Mouse (Mus musculus) heart, adult 8-10 months (tissue): ENCODE results near the gene Olfr651. TPM values are rescaled to one million over a fixed set of nuclear protein-coding genes. Genes with fewer than 3 reads are reported as not detected.
"Not testable (repeated sequence)": the region's sequence is repeated elsewhere in the genome, so short reads cannot be mapped to it uniquely, and the experiment has no call there.

Source experiments
- DNase-seq: peaks from one replicate; pipeline ENCODE4 v3.0.0; 2022; ENCODE audit warnings: low spot score
- total RNA-seq, 4 experiments: library from RNA; stranded (reverse); gene quantifications; 2 replicates each; pipeline ENCODE4 v1.2.4; 2022

Gene Olfr651
- not detected for total RNA-seq

DNA sequence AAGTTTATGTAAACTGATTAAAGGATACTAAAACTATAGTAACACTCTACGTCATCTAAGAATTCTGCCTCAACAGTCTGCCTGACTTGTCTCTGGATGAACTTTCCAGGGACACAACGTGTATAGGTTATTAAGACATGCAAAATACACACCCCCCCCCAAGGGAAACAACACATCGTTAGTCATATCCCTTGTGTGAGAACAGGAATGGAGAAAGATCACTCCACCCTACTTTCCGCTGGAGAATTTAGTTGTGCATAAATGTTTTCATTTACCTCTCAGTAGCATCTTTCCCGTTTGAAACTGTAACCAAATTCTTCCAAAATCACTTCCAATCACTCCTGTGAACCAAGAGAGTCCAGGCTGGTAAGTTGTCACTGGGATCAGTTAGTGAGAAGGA lies at the start of gene Olfr651:
Gene Olfr651 (plus strand): TSS at position 301 of the 400 bp plus-strand sequence.
- DNase-seq: no peak

DNA sequence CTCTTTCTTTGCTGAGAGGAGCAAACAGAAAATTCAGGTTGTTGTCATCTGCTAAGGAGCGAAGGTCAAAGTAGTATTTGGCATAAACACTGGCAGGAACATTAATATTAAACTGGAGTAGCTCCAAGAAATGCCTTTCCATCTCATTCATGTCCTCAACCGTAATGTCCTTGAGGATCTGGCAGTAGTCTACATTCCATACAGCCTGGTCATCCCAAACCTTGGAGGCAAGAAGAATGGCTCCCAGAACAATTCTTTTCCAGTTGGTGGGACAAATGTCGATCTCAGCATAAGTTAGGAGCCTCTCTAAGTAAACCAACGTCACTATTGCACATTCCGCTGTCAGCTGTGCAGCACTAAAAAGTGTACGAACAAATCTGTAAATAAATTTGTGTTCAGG lies 48.7 kb upstream of the Olfr651 start:
- not testable (repeated sequence) for DNase-seq

GRCm38 (mm10) chr7:104501589-104502371 lies 48.2 kb upstream of the Olfr651 start:
- DNase-seq: no peak

- DNase-seq: peak; percentile 11
Observed at GRCm38 (mm10) chr7:104507421-104508065, 42.4 kb upstream of the Olfr651 start, which contains the start of gene Trim30d. Gene Trim30d, minus strand, starts transcription at chr7:104507849.

DNA sequence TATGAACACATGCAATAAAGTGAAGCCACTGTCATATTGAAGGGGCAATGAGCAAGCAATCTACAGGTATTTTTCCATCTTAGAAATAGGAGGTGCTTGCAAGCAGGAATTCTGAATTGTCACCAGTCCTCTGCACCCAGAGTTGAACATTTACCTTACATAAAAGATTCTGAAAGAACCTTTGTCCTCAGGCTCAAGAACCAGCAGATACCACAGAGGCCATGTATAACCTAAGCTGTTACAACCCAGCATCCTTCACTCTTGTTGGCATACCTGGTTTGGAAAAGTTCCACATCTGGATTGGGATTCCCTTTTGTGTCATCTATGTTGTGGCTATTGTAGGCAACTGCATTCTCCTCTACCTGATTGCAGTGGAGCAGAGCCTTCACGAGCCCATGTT lies 2.8 kb downstream of the Olfr651 start:
- DNase-seq: no peak

DNA sequence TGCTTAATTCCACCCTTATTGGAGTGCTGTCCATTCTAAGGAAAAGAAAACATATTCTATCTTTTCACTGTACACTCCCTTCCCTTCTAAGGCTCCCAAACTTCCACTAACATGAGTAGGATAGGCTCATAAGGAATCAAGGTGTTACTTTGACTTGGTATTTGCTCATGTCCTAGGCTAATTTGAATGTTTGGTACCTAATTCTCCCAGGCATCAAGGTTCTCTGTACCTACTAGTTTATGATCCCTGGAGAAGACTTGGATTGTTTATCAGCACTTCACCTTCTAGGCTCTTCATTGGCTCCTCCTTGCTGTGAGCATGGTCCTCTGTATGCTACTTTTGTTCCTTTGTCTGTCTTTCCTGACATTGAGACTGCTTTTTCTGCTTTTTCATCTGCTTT lies 10.7 kb downstream of the Olfr651 start, which contains the start of gene Olfr652:
Gene Olfr652 (plus strand): TSS at position 301 of the 400 bp plus-strand sequence.
- no peak for DNase-seq

DNA sequence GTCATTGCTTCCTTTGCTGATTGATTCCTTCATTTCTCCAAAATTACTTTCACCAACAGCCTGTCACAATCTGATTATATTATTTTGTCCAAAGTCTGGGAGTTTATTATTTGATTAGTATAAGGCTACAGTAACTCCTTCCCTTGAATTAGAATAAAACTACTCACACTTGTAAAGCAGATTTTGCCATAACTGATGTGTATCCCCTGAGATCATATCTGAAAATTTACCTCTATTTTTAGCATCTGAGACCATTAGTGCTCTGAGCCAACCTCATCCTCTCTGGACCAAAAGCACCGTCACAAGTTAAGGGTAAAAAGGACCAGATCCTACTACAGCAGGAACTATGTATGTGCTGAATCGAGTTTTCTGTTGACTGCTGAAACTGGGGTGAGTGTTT lies 27.1 kb downstream of the Olfr651 start, which contains the start of gene Olfr653:
Gene Olfr653 (plus strand): TSS at position 301 of the 400 bp plus-strand sequence.
- no peak for DNase-seq

- no peak for DNase-seq
Observed at GRCm38 (mm10) chr7:104580846-104581245, 30.9 kb downstream of the Olfr651 start.

- no peak for DNase-seq
Observed at GRCm38 (mm10) chr7:104581429-104581828, 31.5 kb downstream of the Olfr651 start.

DNA sequence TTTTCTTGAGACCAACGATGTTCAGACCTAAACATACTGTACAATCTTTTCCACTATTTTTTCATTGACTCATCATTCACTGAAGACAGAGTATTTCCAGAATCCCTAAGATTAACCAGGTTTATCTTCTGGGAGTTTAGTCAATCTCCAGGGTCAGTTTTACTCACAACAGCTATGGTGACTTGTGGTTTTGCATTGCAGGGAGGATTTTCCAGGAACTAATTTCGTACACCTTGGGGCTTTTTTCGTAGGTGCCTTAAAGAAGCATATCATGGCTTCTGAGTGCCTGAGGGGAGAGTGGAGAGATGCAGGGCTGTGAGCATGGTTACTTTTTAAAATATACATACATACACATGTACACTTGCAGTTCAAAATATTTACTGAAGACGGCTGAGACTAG lies 36.8 kb downstream of the Olfr651 start, which contains the start of gene Olfr654:
Gene Olfr654 (plus strand): TSS at position 301 of the 400 bp plus-strand sequence.
- no peak for DNase-seq

DNA sequence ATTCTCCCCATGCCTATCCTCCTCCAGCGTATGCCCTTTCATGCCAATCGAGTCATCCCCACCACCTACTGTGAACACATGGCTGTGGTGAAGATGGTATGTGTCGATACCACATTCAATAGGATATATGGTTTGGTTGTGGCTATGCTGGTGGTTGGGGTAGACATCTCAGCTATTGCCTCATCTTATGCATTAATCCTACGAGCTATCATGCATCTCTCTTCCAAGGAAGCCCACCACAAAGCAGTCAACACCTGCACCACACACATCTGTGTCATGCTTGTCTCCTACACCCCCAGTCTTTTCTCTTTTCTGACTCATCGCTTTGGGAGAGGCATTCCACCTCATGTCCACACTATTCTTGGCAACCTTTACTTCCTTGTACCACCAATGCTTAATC lies 38.3 kb downstream of the Olfr651 start:
- no peak for DNase-seq

- no peak for DNase-seq
Observed at GRCm38 (mm10) chr7:104601679-104602078, 51.7 kb downstream of the Olfr651 start, which contains the start of gene Olfr655. Gene Olfr655, minus strand, starts transcription at chr7:104601779.

DNA sequence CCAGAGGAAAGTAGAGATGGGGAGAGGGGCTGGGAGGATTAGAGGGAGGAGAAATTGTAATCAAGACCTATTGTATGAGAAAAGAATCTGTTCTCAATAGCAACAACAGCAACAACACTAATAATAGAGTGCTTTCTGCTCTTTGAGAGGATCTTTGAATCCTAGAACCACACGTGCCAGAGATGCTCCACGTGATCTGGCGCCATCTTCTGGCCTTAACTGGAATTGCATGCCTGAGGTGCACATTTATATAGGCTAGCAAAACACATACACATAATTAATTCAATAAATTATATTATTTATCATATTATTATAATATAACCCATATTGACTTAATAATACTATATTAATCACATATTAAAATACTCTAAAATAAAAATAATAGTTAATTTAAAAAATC lies 53.2 kb downstream of the Olfr651 start:
- DNase-seq: peak; percentile 4

Other genes with a start within 250 kb of the Olfr651 start
- 1 to 10 TPM; 4.7 to 9.6 (median 6.1) TPM for gene Trim12a, start 234.7 kb upstream of the Olfr651 start, total RNA-seq
- gene Trim34b, start 220.7 kb upstream of the Olfr651 start, total RNA-seq: under 1 TPM in 2 of 4 experiments, not detected in 2; 0.16 to 0.17 TPM
- 1 to 10 TPM; 3.6 to 5.8 (median 5.0) TPM for gene Trim12c, start 196.8 kb upstream of the Olfr651 start, total RNA-seq
- gene Trim30b, start 180.2 kb upstream of the Olfr651 start, total RNA-seq: under 1 TPM in 1 of 4 experiments, not detected in 3; 0.23 TPM
- gene Trim30c, start 149.3 kb upstream of the Olfr651 start, total RNA-seq: under 1 TPM in 1 of 4 experiments, not detected in 3; 0.34 TPM
- gene Trim30a, start 84.9 kb upstream of the Olfr651 start, total RNA-seq: 1 to 10 TPM; 3.4 to 4.2 (median 3.5) TPM
- 1 to 10 TPM in 1 of 4 experiments, under 1 TPM in 3; 0.65 to 1.1 (median 0.75) TPM for gene Trim30d, start 42.3 kb upstream of the Olfr651 start, total RNA-seq
- gene Olfr652, start 10.8 kb downstream of the Olfr651 start, total RNA-seq: not detected
- not detected for gene Olfr653, start 27.2 kb downstream of the Olfr651 start, total RNA-seq
- gene Olfr654, start 36.9 kb downstream of the Olfr651 start, total RNA-seq: not detected
- gene Olfr655, start 51.6 kb downstream of the Olfr651 start, total RNA-seq: not detected
- gene Olfr656, start 63.8 kb downstream of the Olfr651 start, total RNA-seq: not detected
- not detected for gene Olfr657, start 74.7 kb downstream of the Olfr651 start, total RNA-seq
- not detected for gene Olfr658, start 97.2 kb downstream of the Olfr651 start, total RNA-seq
- gene Olfr659, start 116.6 kb downstream of the Olfr651 start, total RNA-seq: not detected
- gene Olfr661, start 136.4 kb downstream of the Olfr651 start, total RNA-seq: not detected
- gene Usp17le, start 227.3 kb downstream of the Olfr651 start, total RNA-seq: not detected